Mouse (Mus musculus) spleen, adult 2 months (tissue): ENCODE measurements around the gene Pak6. TPM values are rescaled to one million over a fixed set of nuclear protein-coding genes. Genes with fewer than 3 reads are reported as not detected.
A peak's percentile ranks its signal among the peaks of the same experiment; 100 is the strongest.

Experiments used
- DNase-seq, 2 experiments: peaks; one replicate each; pipeline versions ENCODE4 v3.0.0 to v3.0.0-alpha.2; 2012 to 2021; ENCODE audit warnings: low spot score in 2 of 2, low read depth in 1 of 2
- H3K27ac ChIP-seq: fragments of 200-500 bp; 2 replicates; pipeline ENCODE4 v1.5.1; 2012; ENCODE audit warnings: low read length, inconsistent platforms; ENCODE audit not compliant: insufficient read depth
- H3K27me3 ChIP-seq: fragments of 200-500 bp; 2 replicates; pipeline ENCODE4 v1.6.1; 2012; ENCODE audit warnings: mild to moderate bottlenecking, moderate library complexity, low read length, inconsistent platforms; ENCODE audit not compliant: control insufficient read depth, insufficient read depth
- H3K36me3 ChIP-seq: fragments of 200-500 bp; 2 replicates; pipeline ENCODE4 v1.6.1; 2012; ENCODE audit warnings: mild to moderate bottlenecking, low read length, inconsistent platforms; ENCODE audit not compliant: control insufficient read depth, insufficient read depth
- H3K4me1 ChIP-seq: fragments of 200-500 bp; 2 replicates; pipeline ENCODE4 v1.6.1; 2011; ENCODE audit warnings: inconsistent platforms; ENCODE audit not compliant: control insufficient read depth, insufficient read depth, insufficient read length
- H3K4me3 ChIP-seq: fragments of 200-500 bp; 2 replicates; pipeline ENCODE4 v1.5.1; 2011; ENCODE audit warnings: mild to moderate bottlenecking, inconsistent platforms; ENCODE audit not compliant: insufficient read depth, insufficient read length; ENCODE audit errors: extremely low read depth
- CTCF ChIP-seq: fragments of 200-500 bp; IDR thresholded peaks from 2 replicates; pipeline ENCODE4 v1.5.1; 2011; ENCODE audit warnings: mild to moderate bottlenecking, inconsistent platforms; ENCODE audit not compliant: insufficient read depth, insufficient read length, insufficient replicate concordance; ENCODE audit errors: extremely low read depth
- POLR2A ChIP-seq: fragments of 200-500 bp; IDR thresholded peaks from 2 replicates; pipeline ENCODE4 v1.6.1; 2011; ENCODE audit warnings: low read depth, low read length, inconsistent platforms
- WGBS: fragments of 180-500 bp; shearing (Covaris S2); methylation state at CpG from one replicate; pipeline ENCODE4 v1.1.7; 2018; 5-methylcytosine and 5-hydroxymethylcytosine counted together
- polyA plus RNA-seq: library from polyadenylated mRNA; depleted of rRNA; stranded (reverse); fragments of >200 nt; gene quantifications from 2 replicates; pipeline ENCODE4 v1.2.3, GENCODE M21; 2012

The Pak6 gene
- polyA plus RNA-seq, 1 experiment: 0.33 TPM

DNA sequence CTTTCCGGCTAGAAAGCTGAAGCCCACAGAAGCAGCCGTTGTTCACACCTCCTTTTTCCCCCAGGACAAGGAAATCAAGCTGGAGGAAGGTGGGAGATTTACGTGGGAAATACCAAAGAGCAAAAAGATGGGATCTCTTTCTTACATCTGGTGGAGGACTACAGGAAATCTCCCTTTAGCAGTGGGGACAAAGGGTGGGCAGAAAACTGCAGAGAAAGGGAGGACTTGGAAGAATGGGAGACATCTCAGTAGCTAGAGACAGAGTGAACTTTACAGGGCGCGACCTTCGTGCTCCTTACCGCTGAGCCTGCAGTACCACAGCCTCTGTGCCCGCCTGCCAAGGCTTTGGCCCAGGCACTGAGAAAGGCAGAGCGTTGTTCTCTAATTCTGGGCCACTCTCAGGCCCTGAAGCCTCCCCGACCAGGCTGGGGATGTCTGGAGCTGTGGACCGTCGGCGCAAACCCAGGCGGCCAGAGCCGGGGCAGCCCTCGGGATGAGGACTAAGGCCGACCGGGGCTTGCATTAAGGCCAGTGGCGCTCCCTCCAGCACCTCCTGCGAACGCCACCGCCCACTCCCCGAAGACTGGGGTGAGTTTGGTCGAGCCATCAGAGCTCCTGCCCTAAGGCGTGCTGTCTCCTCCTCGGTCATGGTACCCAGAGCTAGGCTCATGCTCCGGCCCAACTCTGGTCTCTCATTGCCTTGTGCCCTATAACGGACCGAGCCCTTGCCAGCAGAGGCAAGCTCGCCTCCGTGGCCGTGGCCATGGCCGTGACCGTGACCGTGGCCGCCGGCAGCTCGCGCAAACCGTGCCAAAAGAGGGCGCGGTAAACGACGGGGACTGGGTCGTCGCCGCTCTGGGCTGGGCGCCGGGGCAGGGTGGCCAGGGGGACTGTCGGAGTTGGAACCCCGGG lies 39.1 kb downstream of the Pak6 start:
- no peak for DNase-seq
- TF ChIP-seq POLR2A (no peak), CTCF (no peak)
- 39% methylated on average over 51 of the region's 51 CpGs for WGBS
- H3K36me3 ChIP-seq: no peaks in the 10 kb centered on the region
- H3K27me3 ChIP-seq: peaks cover 29% of the 10 kb centered on the region
- H3K27ac ChIP-seq: no peak overlapping the region
- H3K4me3 ChIP-seq: peak overlapping the region; percentile 53; the same call in 1 of the 2 replicates
- H3K4me1 ChIP-seq: peaks cover 23% of the 10 kb centered on the region

DNA sequence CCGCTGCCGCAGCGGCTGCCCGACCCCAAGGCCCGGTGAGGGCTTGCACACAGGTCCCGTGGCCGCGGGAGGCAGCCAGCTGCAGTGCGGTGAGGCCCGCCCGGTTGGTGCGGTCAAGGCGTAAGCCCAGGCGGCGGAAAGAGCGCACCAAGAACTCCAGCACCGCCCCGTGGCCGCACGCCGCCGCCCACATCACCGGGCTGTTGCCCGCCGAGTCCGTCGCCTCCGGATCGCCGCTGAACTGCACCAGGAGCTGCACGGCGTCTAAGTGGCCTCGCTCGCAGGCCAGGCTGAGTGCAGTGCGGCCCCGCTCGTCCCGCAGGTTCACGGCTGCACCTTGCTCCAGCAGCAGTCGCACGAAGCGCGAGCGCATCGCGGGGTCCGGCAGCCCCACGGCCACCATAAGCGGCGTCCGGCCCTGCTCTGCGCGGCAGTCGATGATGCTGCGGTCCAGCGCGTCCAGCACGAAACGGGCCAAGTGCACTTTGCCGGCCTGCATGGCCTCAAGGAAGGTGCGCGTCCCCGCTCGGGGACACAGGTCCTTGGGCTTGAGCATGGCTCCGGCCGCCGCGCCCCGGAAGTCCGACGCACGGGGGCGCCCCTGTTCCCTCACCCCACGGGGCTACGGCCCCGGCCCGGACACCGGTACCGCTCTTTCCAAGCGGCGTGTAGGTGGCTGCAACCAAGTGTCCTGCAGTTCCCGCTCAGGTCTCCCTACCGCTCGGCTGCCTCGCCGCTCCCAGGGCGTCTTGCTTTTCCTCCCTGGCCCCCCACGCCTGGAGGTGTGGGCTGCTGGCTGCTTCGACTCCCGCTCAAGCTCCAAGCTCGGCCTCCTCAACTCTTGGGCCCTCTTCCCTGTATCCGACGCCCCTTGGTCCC lies 40.0 kb downstream of the Pak6 start:
- peaks cover 29% of the 10 kb centered on the region for H3K27me3 ChIP-seq
- peak overlapping the region; percentile 53; the same call in 1 of the 2 replicates for H3K4me3 ChIP-seq
- DNase-seq: peak in 1 of 2 experiments; percentile 54
- peaks cover 23% of the 10 kb centered on the region for H3K4me1 ChIP-seq
- H3K27ac ChIP-seq: no peak overlapping the region
- TF ChIP-seq POLR2A: no peak
- TF ChIP-seq CTCF: 0 out of 2 replicates have a peak, but pooled peaks have one; percentile 6
- under 1% methylated on average over 92 of the region's 93 CpGs for WGBS
- H3K36me3 ChIP-seq: no peaks in the 10 kb centered on the region

DNA sequence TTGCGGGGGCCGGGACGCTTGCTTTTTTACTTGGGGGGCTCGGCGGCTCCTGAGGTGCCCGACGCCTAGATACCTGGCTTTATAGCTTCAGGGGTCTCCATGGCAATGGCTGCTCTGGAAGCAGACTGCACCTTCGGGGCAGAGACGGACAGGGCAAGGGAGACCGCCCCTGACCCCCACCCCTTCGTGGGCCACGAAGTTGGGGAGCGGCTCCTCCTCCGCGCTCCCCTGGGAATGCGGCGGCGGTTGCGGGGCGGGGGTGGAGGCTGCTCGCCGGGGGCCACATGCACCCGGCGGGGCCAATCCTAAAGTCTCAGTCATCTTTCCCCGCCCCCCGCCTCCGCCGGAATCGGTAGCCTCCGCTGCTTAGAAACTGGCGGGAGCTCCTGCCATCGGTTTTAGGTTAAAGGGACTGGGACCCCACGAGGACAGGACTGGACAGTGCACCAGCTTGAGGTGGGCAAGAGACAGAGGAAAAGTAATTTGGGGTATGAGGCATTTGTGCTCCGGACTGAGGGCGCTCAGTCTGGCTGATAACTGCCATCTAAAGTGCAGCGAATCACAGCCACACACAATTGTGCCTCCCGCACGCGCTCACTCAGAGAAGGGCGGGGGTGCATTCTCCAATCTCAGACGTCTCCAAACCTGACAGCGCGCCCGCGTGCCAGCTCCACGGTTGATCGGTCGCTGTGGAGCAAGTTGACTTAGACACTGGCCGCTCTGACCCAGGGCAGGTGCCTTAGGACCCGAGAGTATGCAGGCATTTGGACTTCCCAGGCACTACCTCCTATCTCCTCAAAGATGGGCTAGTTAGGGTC lies 41.0 kb downstream of the Pak6 start, which contains the start of gene Ankrd63:
Gene Ankrd63 (minus strand): TSS at position 51 of the 818 bp plus-strand sequence.
- peak within 1 kb of the TSS; percentile 53; the same call in 1 of the 2 replicates for H3K4me3 ChIP-seq
- H3K36me3 ChIP-seq: no peaks in the 10 kb centered on the region
- whole genome bisulfite sequencing: 4% methylated on average over 50 of the region's 50 CpGs
- TF ChIP-seq POLR2A (no peak), CTCF (no peak)
- peaks cover 29% of the 10 kb centered on the region for H3K27me3 ChIP-seq
- peaks cover 23% of the 10 kb centered on the region for H3K4me1 ChIP-seq
- peak in 1 of 2 experiments; percentile 40 for DNase-seq
- H3K27ac ChIP-seq: no peak within 1 kb of the TSS

DNA sequence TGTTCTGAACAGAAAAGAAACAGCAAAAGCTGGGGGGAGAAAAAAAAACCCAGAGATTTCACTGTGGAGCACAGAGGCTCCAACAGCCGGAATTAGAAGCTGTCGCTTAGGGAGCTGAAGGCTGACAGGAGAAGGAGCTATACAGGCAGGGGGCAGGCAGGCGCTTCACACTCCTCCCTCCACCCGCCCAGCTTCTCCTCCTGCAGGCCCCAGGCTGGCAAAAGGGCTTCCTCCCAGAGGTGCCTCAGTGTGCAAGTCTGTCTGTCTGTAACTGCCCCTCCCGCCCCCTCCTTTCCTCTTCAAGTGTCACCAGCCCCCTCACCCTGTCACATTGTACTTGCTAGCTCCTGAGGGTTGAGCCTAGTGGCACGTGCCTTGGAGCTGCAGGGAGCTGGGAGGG lies 43.3 kb downstream of the Pak6 start:
- WGBS: 15% methylated on average over 6 of the region's 6 CpGs
- Histone ChIP-seq H3K36me3 (no peaks in the 10 kb centered on the region; the same call in 1 of the 2 replicates), H3K4me3 (no peak overlapping the region), H3K27ac (no peak overlapping the region), H3K27me3 (peaks cover 29% of the 10 kb centered on the region), H3K4me1 (peaks cover 29% of the 10 kb centered on the region)
- TF ChIP-seq CTCF (no peak), POLR2A (no peak)
- DNase-seq: no peak

DNA sequence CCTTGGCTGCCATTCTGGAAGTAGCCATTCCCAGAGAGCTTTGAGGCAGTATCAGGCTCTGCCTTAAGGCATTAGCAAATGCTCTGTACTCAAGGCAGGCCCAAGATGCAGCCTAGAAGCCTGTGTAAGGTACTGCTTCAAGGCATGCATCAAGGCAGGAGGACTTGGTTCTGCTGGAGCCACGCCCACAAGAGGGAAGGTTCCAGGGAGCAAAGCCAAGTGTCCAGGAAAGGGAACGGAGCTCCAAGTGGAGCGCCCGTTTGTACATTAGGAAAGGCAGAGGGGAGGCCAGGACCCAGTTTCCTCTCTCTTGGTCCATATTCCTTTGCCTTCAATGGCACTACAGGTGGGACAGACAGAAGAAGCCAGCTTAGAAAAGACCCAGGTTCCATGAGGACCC lies 45.4 kb downstream of the Pak6 start:
- no peak overlapping the region for H3K4me3 ChIP-seq
- no peak overlapping the region for H3K27ac ChIP-seq
- no peak for DNase-seq
- no peak for TF ChIP-seq POLR2A
- TF ChIP-seq CTCF: no peak
- WGBS: 91% methylated on average over 4 of the region's 4 CpGs
- H3K36me3 ChIP-seq: peaks cover 4% of the 10 kb centered on the region; the same call in 1 of the 2 replicates
- peaks cover 14% of the 10 kb centered on the region for H3K27me3 ChIP-seq
- peaks cover 17% of the 10 kb centered on the region for H3K4me1 ChIP-seq
